Mouse (Mus musculus) CD8-positive naive resting alpha-beta T cell, adult 2 months (primary cell): ENCODE data around the gene Fam71f1.

Experiments
- DNase-seq, 2 experiments: peaks; one replicate each; pipeline ENCODE4 v3.0.0; 2022; ENCODE audit warnings: low read depth in 2 of 2, low spot score in 2 of 2

The Fam71f1 gene

GRCm38 (mm10) chr6:29318879-29319278, at the start of gene Fam71f1:
Fam71f1 (plus strand) TSS chr6:29319140.
- DNase-seq = no peak

DNA sequence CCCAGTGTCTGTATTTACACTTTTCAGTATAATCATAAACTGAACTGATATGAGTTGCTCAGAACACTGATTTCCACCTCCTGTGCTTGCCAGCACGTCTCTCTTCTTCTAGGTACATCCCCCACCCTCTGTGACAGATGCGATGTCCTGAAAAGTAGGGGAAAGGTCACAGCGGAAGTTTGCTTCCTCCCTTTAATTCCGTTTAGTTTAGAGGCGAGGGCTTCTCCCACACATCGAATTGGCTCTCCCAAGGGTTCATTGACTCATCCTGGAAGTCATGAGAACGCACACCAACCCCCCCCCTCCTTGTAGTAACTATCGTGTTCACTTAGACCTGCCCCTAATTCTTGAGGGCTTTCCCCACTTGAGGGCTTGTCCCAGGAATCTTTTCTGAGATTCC, 48.0 kb upstream of the Fam71f1 start:
- DNase-seq = peak in 1 of 2 experiments; percentile 41

DNA sequence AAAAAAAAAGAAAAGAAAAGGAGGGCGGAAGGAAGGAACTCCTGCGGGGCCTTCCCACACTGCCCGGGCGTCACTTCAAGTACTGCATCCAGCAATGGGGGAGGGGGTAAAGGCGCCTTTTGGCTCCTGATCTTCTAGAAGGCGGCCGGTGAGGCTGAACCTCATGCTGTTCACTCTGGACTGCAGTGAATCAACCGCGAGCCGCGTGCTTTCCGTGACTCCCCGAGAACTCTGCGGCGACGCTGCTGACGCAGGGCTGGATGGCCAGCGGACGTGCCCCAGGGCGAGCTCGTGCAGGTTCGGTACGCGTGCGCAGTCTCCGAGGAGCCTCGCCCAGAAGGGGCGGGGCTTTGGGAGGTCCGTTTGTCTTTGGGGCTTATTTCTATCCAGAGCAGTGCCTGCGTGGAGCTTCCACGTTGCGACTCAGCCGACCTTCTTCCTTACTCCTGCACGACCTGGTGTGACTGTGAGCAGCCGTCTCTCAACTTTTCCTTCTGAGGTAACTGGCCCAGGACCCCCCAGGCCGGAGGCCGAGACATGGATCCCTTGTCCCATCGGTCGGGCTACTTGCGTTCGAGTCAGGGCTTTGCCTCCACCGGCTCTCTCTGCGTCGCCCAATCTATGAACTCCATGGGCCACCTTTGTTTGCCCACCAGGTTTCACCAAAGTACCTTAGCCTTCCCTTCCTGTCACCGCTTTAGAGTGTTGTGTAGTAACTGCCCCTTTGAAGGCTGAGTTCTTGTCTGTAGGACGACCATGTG, 46.4 kb upstream of the Fam71f1 start, which contains the start of gene Hilpda:
Hilpda (plus strand) TSS at position 177 of the 761 bp plus-strand sequence.
- peak; percentile 88 to 90 for DNase-seq

DNA sequence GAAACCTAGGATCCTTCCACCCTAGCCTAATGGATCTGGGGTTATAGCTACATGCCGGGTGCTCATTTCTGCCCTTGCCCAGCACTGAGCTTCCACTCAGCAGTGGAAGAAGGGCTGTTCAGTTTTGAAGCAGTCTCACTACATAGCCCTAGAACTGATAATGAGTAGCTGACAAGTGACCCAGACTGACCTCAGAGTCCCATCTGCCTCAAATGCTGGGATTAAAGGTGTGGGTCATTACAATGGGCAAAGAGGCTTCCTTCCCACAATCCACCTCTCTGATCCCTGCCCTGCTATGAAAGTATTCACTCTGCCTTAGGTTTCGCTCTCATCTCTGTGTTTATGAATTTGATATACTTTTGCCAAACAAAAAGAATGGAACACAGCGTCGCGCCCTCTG, 42.2 kb upstream of the Fam71f1 start:
- no peak for DNase-seq

DNA sequence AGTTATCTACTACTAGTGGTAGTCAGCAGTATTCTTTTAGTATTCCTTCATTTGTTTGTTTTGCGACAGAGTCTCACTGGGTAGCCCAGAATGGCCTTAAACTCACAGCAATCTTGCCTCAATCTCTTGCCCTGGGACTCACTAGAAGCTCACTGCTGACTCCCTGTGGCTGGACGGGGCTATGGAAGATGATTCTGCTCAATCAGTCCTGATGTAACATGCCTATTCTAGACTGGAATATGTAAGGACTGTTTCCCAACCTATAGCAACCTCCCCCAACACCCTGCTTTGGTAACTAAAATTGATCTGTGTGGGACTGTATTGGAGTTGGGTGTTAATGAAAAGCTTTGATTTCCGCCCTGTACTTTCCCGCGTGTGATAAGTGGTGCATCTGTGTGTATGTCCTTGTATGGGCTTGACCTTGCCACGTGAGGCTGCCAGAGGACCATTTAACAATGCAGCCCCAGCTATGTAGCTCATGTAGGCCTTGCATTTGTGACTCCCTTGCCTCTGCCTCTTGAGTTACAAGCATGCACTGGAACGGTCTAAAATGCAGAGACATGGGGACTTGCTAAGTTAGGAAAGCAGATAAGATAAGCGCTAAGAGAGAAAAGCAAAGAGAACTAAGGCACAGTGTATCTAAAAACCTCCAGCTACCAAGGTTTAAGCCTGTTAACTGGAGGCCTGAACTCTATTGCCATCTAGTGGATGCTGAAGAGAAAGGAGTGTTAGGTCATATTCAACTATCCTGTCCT, 40.2 kb upstream of the Fam71f1 start:
- peak; percentile 40 to 54 for DNase-seq

- DNase-seq = no peak
These were observed 39.6 kb upstream of the Fam71f1 start, which contains the start of gene Fam71f2 for GRCm38 (mm10) chr6:29279293-29279692. Fam71f2 (plus strand) TSS chr6:29279593.

DNA sequence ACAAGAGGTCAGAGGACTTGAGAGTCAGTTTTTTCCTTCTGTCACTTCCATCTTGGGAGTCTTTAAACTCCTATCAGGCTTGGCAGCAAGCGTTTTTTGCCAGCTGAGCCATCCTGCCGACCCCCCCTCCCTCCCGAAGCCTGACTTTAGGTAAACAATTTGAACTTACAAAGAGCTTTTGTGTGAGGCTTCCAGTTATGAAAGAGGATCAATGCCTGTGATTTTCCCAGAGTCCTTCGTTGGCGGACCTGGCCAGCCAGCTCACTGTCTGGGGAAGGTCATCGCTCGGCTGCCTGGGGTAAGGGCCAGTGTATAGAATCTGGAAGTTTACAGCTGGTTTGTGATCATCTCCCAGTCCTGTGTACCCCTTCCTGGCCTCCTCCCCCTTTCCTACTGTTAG, 38.3 kb upstream of the Fam71f1 start:
- no peak for DNase-seq

DNA sequence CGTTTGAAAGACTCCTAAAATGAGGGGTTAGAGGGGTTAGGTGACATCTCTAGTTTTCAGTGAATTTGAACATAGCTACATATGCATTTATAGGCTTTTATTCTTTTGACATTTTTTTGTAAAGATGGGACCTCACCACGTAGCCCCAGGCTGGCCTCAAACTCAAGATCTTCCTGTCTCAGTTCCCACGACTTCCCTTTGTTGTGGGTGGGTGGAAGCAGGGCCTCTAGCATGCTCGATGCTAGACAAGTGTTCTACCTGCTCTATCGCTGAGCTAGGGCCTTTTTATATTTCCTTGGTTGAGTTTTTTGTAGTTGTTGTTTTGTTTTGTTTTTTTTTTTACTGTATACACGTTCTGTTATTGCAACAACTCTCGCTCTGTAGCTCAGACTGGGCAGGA, 32.1 kb upstream of the Fam71f1 start:
- DNase-seq = peak in 1 of 2 experiments; percentile 17

GRCm38 (mm10) chr6:29287481-29287880, 31.5 kb upstream of the Fam71f1 start:
- DNase-seq = no peak

- no peak for DNase-seq
These were observed 31.0 kb upstream of the Fam71f1 start for GRCm38 (mm10) chr6:29287944-29288343.

GRCm38 (mm10) chr6:29288651-29289050, 30.3 kb upstream of the Fam71f1 start:
- no peak for DNase-seq

DNA sequence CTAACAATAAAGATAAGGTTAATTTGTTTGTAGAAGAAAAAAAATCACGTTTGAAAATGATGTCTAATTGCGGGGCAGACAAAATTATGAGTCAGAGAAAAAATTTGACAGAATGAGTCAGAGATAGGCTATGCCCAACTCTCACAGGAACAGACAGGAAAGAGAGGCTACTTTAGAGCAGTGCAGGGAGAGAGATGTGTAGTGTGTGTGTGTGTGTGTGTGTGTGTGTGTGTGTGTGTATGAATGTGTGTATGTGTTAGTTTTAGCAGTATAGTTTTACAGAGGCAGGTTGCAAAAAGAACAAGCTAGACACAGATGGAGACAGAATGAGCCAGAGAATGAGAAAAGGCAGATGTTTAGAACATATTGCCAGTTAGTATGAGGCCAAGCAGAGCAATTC, 19.8 kb upstream of the Fam71f1 start:
- no peak for DNase-seq

DNA sequence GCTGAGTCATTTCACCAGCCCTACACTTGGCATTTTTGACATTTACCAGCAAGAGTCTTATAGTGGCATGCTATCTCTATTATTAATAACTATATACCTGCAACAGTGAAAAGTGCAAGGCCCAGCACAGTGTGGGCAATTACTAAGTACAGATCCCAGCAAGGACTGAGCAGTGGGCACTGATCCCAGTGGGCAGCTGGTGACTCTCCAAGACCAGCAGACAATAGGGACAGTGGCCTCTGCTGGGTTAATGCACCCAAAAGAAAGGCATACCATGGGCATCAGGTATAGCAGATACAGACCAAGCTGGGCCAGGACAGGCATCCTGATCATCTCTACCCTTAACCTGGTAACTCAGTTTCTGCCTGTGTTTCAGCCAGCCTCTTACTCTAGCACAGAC, 15.7 kb upstream of the Fam71f1 start:
- no peak for DNase-seq

- no peak for DNase-seq
These were observed 15.2 kb upstream of the Fam71f1 start for GRCm38 (mm10) chr6:29303726-29304125.

GRCm38 (mm10) chr6:29305462-29305861, 13.5 kb upstream of the Fam71f1 start:
- no peak for DNase-seq

DNA sequence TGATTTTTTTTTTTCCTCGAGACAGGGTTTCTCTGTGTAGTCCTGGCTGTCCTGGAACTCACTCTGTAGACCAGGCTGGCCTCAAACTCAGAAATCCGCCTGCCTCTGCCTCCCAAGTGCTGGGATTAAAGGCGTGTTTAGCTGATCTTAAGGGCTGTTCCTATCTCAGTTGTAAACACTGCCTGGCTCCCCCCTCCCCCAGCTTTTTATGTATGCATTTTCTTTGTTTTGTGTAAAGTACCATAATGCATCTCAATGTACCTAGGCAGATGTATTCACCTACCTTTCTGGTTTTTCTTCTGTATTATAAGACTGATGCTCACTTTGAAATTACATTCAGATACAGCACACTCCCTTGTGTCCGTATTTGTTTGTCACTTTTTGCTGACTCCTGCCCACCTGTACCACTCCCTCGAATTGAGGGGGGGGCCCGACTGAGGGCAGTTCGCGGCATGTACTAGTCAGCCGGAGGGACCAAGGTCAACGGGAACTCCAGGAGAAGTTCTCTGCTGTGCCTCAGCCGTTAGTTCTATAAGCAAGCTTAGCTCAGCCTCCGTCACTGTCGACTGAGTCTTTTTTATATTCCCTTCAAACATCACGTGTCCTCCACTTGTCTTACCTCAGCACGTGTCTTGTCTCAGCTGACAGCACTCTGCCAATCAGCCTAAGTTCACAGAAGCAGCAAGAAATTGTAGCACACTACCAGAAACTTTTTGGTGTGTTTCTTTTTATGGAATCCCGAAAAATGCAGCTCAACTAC, 9.9 kb upstream of the Fam71f1 start:
- no peak for DNase-seq

DNA sequence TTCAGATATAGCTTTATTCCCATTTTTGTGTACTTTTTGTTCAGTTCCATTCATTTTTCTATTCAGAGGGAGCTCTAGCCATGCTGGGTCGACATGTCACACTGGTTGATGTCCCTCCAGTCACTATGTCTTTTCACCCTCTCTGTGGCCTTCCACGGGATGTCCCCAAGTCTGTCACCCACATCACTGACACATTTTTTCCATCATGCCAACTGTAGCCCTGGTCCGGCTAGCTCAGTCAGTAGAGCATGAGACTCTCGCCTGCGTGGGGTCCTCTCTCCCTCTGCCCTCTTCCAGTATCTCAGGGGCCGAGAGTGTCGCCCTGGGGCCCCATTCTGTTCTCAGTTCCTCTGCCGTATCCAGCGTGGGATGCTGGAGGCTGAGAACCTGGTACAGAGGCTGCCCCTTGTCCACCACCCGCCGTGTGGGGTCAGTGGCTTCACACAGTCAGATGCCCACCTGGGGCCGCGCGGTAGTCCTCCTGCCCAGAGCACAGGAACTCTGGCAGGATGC, 5.2 kb upstream of the Fam71f1 start:
- DNase-seq = no peak

GRCm38 (mm10) chr6:29317286-29317685, 1.7 kb upstream of the Fam71f1 start:
- DNase-seq = no peak

DNA sequence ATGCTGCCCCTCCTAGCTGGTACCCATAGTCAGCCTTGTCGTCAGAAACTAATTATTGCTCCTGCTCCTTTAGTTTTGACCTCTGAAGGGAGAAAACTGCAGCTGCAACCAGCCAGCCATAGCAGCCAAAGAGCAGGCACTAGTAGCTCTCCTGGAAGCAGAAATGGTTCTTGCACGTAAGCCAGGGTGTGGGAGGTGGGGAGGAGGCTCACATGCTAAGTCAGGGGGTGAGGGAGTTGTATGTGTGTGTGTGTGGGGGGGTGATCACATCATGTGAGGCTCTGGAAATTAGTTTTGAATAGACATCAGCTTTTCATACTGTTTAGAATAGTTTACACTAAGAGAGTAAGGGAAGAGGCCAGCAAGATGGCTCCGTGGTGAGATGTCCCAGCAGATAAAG, 999 bp upstream of the Fam71f1 start:
- no peak for DNase-seq

DNA sequence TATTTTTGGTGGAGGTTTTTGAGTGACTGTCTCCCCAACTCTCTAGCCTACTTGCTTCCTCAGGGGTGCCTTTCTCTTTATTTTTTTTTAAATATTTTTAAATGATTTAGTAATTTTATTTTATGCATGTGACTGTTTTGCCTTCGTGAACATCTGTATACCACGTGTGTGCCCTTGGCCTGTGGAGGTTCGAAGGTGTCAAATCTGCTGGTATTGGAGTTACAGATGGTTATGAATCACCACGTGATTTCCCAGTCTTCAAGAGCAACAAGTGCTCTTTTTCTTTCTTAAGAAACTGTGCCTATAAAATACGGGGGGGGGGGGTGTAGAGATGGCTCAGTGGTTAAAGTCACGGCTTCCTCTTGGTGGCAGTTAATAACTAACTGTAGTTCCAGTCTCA, 2.6 kb downstream of the Fam71f1 start:
- no peak for DNase-seq

- no peak for DNase-seq
These were observed 3.2 kb downstream of the Fam71f1 start for GRCm38 (mm10) chr6:29322147-29322546.
